Mouse (Mus musculus) cortical plate, adult 2 months (tissue): ENCODE data around the gene Zmynd8. TPM values are rescaled to one million over a fixed set of nuclear protein-coding genes. Genes with fewer than 3 reads are reported as not detected.
A peak's percentile ranks its signal among the peaks of the same experiment; 100 is the strongest.

Experiments
- H3K27ac ChIP-seq: fragments of 200-500 bp; 2 replicates; pipeline ENCODE4 v1.5.1; 2012; ENCODE audit warnings: low read length, control low read depth, inconsistent platforms; ENCODE audit not compliant: insufficient read depth
- H3K4me1 ChIP-seq: fragments of 200-500 bp; 2 replicates; pipeline ENCODE4 v1.6.1; 2011; ENCODE audit warnings: low read length; ENCODE audit not compliant: control insufficient read depth, insufficient read depth
- H3K4me3 ChIP-seq: fragments of 200-500 bp; 2 replicates; pipeline ENCODE4 v1.5.1; 2011; ENCODE audit warnings: mild to moderate bottlenecking, low read length, control low read depth; ENCODE audit not compliant: insufficient read depth
- CTCF ChIP-seq: fragments of 200-500 bp; IDR thresholded peaks from 2 replicates; pipeline ENCODE4 v1.5.1; 2011; ENCODE audit warnings: mild to moderate bottlenecking, control low read depth, low read length; ENCODE audit not compliant: insufficient read depth; ENCODE audit errors: extremely low read depth
- POLR2A ChIP-seq: fragments of 200-500 bp; IDR thresholded peaks from 2 replicates; pipeline ENCODE4 v1.6.1; 2011; ENCODE audit warnings: mild to moderate bottlenecking, low read length, control low read depth; ENCODE audit not compliant: insufficient read depth; ENCODE audit errors: extremely low read depth
- polyA plus RNA-seq: library from polyadenylated mRNA; depleted of rRNA; stranded (reverse); fragments of >200 nt; gene quantifications from 2 replicates; pipeline ENCODE4 v1.2.3, GENCODE M21; 2012

The Zmynd8 gene
- polyA plus RNA-seq, 1 experiment, result 90.5 TPM

GRCm38 (mm10) chr2:165888813-165889221 is 10.0 kb downstream of the Zmynd8 start:
- Histone ChIP-seq H3K4me3 (no peak overlapping the region), H3K27ac (peak overlapping the region; percentile 84), H3K4me1 (peaks cover 19% of the 10 kb centered on the region)
- TF ChIP-seq CTCF, result no peak
- TF ChIP-seq POLR2A, result no peak

- Histone ChIP-seq H3K27ac (peak overlapping the region; percentile 84), H3K4me3 (no peak overlapping the region), H3K4me1 (peaks cover 19% of the 10 kb centered on the region)
- TF ChIP-seq POLR2A, result no peak
- TF ChIP-seq CTCF, result no peak
Measured at GRCm38 (mm10) chr2:165888396-165888795, 10.4 kb downstream of the Zmynd8 start.

- peaks cover 28% of the 10 kb centered on the region for H3K4me1 ChIP-seq
- no peak for TF ChIP-seq POLR2A
- TF ChIP-seq CTCF, result no peak
- peak overlapping the region; percentile 99 for H3K27ac ChIP-seq
- H3K4me3 ChIP-seq, result no peak overlapping the region
Measured at GRCm38 (mm10) chr2:165886857-165887628, 11.8 kb downstream of the Zmynd8 start.

DNA sequence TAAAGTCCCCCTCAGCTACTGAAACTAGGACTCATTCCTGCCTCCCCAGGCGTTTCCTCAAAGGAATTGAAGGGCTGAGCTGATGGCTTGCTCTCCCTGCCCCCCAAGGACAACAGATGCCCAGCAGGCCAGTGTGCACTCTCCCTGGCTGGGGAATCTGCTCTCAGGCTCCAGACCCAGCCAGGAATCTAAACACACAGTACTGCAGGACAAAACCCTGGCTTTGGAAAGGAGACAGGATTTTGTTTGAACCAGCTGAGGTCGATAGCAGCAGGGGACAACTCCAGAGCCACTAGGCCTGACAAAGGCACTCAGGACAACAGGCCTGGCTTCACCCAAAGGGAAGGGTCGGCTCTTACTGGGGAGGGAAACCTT is 12.3 kb downstream of the Zmynd8 start:
- TF ChIP-seq CTCF, result no peak
- TF ChIP-seq POLR2A, result no peak
- H3K4me1 ChIP-seq, result peaks cover 31% of the 10 kb centered on the region
- no peak overlapping the region for H3K4me3 ChIP-seq
- H3K27ac ChIP-seq, result peak overlapping the region; percentile 99

DNA sequence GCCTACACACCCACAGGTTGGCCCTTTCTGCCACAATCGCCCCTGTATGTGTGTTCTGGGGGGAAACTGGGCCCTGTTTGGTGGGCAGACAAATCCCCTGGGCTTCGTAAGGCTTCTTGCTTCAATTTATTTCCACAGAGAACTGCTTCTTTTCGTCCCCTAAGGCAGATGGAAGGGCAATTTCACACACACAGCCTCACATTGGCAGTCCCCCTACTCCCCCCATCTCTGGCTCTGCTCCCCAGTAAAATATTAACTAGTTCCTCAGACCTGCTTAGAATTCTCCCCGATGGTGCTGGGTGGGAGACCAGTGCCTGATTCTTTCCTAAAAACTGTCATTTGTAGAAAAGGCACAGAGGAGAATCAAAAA is 12.9 kb downstream of the Zmynd8 start:
- TF ChIP-seq CTCF (no peak), POLR2A (no peak)
- no peak overlapping the region for H3K4me3 ChIP-seq
- peaks cover 32% of the 10 kb centered on the region for H3K4me1 ChIP-seq
- peak overlapping the region; percentile 99 for H3K27ac ChIP-seq

GRCm38 (mm10) chr2:165885225-165885950 is 13.4 kb downstream of the Zmynd8 start:
- TF ChIP-seq POLR2A (peak; percentile 85), CTCF (no peak)
- Histone ChIP-seq H3K4me3 (no peak overlapping the region), H3K4me1 (peaks cover 32% of the 10 kb centered on the region), H3K27ac (peak overlapping the region; percentile 99)

DNA sequence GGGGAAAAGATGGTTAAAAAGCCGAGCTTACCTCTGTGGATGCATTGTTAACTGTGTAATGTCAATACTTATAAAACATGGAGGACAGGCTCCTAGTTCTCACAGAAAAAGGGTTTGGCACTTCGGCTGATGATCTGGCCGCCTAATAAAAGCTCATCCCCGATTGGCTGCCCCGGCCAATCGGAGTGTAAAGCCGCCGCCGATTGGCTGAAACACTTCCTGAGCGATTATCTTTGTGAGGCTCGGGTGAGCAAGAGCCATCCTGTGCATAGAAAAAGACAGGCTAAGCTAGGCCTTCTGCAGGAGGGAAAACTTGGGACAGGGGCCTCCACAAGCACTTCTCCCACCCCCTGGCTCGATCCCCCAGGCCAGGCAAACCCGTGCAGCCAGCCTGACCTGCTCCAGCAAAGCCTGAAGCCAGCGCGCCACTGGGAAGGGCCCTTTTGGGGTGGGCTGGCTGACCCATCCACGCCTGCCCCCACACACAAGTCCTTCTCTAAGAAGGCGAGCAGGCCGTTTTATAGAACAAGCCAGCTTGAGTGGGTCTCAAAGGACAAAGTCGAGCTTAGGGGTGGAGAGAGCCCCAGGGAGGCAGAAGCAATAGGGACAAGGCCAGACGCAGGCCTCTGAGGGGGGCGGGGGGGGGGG is 14.1 kb downstream of the Zmynd8 start:
- Histone ChIP-seq H3K4me3 (no peak overlapping the region; the same call in 1 of the 2 replicates), H3K27ac (peak overlapping the region; percentile 99), H3K4me1 (peaks cover 35% of the 10 kb centered on the region)
- TF ChIP-seq POLR2A, result peak; percentile 61; the same call in 1 of the 2 replicates
- TF ChIP-seq CTCF, result no peak

DNA sequence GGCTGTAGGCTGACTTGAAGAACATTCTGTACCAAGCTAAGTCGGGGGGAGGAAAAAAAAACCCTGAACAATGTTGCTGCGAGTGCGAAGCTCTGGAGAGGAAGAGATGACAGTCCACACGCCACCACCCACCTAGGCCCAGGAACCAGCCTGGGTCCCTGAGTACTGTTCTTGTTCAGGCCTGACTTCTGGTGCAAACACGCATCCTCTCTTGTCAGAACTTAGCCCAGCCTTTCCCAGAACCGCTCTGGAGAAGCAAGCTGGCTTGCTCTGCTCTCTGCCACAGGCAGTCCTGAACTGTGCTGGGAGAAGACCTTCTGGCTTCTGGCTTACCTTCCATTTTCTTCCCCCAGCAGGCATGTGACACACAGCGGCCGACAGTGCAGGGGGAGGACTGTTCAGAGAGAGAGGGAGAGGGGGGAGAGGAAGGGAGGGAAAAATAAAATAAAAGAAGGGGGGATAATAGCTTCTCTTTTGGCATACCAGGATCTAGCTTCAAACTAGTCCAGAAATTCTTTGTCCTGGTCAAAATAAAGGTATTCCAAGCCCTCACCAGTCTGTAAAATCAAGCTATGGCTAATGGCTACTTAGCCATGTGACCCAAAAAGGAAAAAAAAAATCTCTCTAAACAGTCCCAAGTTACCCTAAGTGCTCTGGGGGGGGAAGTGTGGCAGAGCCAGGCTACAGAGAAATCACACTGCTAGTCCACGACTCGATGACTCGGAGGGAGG is 14.8 kb downstream of the Zmynd8 start:
- peaks cover 36% of the 10 kb centered on the region for H3K4me1 ChIP-seq
- H3K4me3 ChIP-seq, result no peak overlapping the region; the same call in 1 of the 2 replicates
- H3K27ac ChIP-seq, result peak overlapping the region; percentile 93
- TF ChIP-seq CTCF, result no peak
- TF ChIP-seq POLR2A, result peak; percentile 82

DNA sequence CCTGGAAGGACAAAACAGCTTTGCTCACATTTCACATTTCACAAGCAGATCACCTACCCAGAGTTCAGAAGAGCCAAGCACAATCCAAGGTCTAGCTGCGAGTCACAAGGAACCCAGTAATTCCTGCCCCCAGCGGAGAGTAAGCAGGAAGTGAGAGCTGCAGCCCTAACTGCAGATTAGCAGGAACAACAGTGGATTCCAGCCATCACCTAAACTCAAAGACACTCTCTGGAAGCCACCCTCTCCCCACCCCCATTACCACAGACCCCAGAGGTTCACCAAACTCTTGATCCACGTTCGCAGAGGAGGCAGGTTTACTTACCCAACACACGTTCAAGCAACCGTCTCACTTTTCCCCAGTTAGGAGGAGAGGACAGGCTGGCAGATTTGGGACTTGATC is 15.8 kb downstream of the Zmynd8 start:
- no peak for TF ChIP-seq POLR2A
- Histone ChIP-seq H3K4me3 (0 out of 2 replicates have a peak overlapping the region, but pooled peaks have one; percentile 1), H3K27ac (peak overlapping the region; percentile 96), H3K4me1 (peaks cover 31% of the 10 kb centered on the region)
